Mouse (Mus musculus): ENCODE measurements around the gene Snapc3. TPM values are rescaled to one million over a fixed set of nuclear protein-coding genes. Genes with fewer than 3 reads are reported as not detected.
"Not testable (repeated sequence)": the region's sequence is repeated elsewhere in the genome, so short reads cannot be mapped to it uniquely, and the experiment has no call there.

Snapc3 gene
- polyA plus RNA-seq, 1 experiment: 13.2 TPM

- no peak for DNase-seq (ENCODE audit: low read depth)
Measured at GRCm38 (mm10) chr4:83417820-83418186, 279 bp downstream of the Snapc3 start.

DNA sequence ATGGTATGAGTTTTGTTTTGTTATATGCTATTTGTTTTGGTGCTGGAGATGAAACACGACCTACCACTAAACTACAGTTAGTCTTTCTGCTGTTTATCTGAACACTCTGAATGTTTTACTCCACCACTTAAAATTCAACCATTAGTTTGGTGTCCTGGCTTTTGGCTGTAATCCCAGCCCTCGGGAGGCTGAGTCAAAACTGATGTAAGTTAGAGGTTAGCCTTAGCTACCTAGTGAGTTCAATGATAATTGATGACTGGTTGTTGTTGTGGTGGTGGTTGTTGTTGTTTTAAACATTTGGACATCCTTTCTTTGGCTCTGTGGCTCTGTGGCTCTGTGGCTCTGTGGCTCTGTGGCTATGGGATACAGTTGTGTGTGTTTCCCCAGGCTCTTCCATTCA is 1.3 kb downstream of the Snapc3 start:
- DNase-seq (ENCODE audit: low read depth): no peak

GRCm38 (mm10) chr4:83423641-83424040 is 6.1 kb downstream of the Snapc3 start:
- DNase-seq (ENCODE audit: low read depth): no peak

GRCm38 (mm10) chr4:83425119-83425518 is 7.6 kb downstream of the Snapc3 start:
- DNase-seq (ENCODE audit: low read depth): no peak

- no peak for DNase-seq (ENCODE audit: low read depth)
Measured at GRCm38 (mm10) chr4:83427141-83427540, 9.6 kb downstream of the Snapc3 start.

- no peak for DNase-seq (ENCODE audit: low read depth)
Measured at GRCm38 (mm10) chr4:83427696-83428095, 10.2 kb downstream of the Snapc3 start.

- DNase-seq (ENCODE audit: low read depth): no peak
Measured at GRCm38 (mm10) chr4:83428845-83429244, 11.3 kb downstream of the Snapc3 start.

DNA sequence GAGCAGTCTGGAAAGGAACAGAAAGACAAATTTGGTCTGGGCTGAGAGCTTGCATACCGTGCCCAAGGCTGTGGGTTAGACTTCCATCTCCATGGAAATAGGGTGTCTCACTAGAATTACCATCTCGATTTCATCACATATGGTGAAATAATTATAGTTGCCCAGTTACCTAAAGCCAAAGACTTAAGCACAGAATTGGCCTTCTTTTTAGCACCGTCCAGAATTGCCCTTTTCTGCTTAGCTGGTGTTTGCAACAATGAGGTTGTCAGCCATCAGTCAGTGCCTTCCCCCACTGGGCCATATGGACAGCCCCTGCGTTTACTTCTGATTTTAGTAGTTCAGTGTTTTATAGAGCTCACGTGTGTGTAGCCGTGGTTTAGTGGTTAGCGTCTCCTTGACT is 14.4 kb downstream of the Snapc3 start:
- peak; percentile 20 for DNase-seq (ENCODE audit: low read depth)

- no peak for DNase-seq (ENCODE audit: low read depth)
Measured at GRCm38 (mm10) chr4:83432901-83433300, 15.4 kb downstream of the Snapc3 start.

- DNase-seq (ENCODE audit: low read depth): no peak
Measured at GRCm38 (mm10) chr4:83436375-83436774, 18.9 kb downstream of the Snapc3 start.

DNA sequence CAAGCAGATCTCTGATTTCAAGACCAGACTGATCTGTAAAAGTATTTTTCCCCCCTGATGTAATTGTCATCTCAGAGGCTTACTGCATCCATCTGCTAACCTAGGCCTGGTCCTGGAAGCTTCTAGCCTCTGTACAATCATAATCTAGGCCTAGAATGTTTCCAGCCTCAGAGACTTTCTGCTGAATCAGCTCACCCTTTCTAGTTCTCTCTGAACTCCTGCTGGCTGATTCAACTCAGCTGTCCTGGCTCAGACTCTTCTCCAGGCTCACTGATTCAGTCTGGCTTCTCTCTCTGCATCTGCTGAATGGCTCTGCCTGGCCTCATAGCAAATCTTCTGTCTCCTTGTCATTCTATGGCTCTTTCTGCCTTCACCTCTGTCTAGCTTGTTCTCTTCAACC is 20.6 kb downstream of the Snapc3 start:
- DNase-seq (ENCODE audit: low read depth): no peak

GRCm38 (mm10) chr4:83439045-83439444 is 21.5 kb downstream of the Snapc3 start:
- no peak for DNase-seq (ENCODE audit: low read depth)

DNA sequence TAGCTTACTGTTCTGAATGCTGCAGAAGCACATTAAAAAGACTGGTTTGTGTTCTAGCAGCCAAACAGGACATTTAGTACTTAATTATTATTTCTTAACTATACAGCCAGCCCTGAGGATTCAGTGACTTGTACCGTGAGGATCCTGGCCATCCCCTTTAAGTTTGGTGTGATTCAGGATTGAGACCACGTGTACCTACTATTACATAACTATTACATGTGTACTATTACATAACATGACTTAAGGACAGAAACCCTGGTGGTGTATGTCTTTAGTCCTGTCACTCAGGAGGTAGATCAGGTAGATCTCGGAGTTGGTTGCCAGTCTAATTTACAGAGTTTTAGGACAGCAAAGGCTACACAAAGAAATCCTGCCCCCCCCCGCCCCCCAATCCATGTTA is 23.5 kb downstream of the Snapc3 start:
- no peak for DNase-seq (ENCODE audit: low read depth)

- no peak for DNase-seq (ENCODE audit: low read depth)
Measured at GRCm38 (mm10) chr4:83450785-83451184, 33.3 kb downstream of the Snapc3 start.

GRCm38 (mm10) chr4:83460106-83460505 is 42.6 kb downstream of the Snapc3 start:
- no peak for DNase-seq (ENCODE audit: low read depth)

- DNase-seq (ENCODE audit: low read depth): no peak
Measured at GRCm38 (mm10) chr4:83464827-83465226, 47.3 kb downstream of the Snapc3 start.

- no peak for DNase-seq (ENCODE audit: low read depth)
Measured at GRCm38 (mm10) chr4:83467615-83468014, 50.1 kb downstream of the Snapc3 start.

- DNase-seq (ENCODE audit: low read depth): no peak
Measured at GRCm38 (mm10) chr4:83468208-83468607, 50.7 kb downstream of the Snapc3 start.

- no peak for DNase-seq (ENCODE audit: low read depth)
Measured at GRCm38 (mm10) chr4:83485250-83485649, 67.7 kb downstream of the Snapc3 start.

- DNase-seq (ENCODE audit: low read depth): no peak
Measured at GRCm38 (mm10) chr4:83485735-83486116, 68.2 kb downstream of the Snapc3 start.

- no peak for DNase-seq (ENCODE audit: low read depth)
Measured at GRCm38 (mm10) chr4:83486117-83486901, 68.8 kb downstream of the Snapc3 start, which contains the start of gene Psip1. Gene Psip1 (minus strand): TSS chr4:83486459.

DNA sequence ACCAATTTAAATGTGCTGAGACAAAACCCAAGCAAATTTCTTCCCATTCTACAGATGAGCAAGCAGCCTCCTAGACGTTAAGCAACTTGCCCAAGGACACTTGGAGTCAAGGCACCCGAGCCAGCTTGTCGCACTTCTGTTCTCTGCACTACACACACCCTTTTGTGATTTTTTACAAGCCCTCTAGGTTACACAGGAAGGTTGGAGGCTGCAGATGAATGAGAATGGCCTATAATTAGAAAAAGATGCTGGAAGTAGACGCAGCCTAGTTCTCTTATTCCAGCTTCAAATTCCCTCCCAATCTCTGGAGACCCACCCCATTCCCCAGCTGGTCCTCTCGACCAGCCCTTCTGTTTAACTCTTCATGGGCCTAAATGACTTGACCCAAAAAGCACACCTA is 71.6 kb downstream of the Snapc3 start:
- DNase-seq (ENCODE audit: low read depth): no peak

DNA sequence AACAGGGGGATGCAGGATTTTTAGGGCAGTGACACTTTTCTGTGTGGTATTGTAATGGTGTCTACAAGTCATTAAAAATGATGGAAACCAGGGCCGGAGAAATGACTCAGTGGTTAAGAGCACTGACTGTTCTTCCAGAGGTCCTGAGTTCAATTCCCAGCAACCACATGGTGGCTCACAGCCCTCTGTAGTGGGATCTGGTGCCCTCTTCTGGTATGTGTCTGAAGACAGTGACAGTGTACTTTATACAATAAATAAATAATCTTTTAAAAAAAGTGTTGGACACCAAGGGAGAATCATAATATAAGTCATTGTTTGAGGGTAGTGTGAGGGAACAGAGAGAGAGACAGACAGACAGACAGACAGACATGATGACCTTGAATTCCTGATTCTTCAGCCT is 75.6 kb downstream of the Snapc3 start:
- no peak for DNase-seq (ENCODE audit: low read depth)

- not testable (repeated sequence) for DNase-seq (ENCODE audit: low read depth)
Measured at GRCm38 (mm10) chr4:83497013-83497412, 79.5 kb downstream of the Snapc3 start.
